Mouse (Mus musculus): ENCODE measurements around the gene Frmpd1. TPM values are rescaled to one million over a fixed set of nuclear protein-coding genes. Genes with fewer than 3 reads are reported as not detected.

Frmpd1 gene
- polyA plus RNA-seq, 1 experiment from 2014 or later, result 0.57 TPM

DNA sequence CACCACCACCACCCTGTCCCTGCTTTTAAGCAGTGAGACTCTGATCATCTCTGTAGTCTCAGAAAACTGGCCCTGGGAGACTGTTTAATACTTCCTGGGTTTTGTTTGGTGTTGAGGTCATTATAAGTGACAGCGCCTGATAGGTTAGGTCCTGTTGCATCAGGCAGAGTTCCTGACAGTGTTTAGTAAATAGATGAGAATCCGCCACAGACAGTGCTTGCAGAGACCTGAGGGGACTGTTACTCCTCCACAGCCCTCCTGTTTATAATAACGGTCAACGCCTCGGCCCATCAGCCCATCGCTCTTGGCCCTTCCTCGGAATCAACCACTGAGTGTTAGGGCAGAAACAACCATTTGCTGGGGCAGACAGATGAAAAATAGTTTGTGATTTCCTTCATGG, 57.5 kb downstream of the Frmpd1 start:
- no peak for ATAC-seq
- H3K27me3 ChIP-seq (replicated peaks), result no peaks in the 10 kb centered on the region
- no peaks in the 10 kb centered on the region for H3K9me3 ChIP-seq
- H3K27ac ChIP-seq, result no peak overlapping the region
- no peak overlapping the region for H3K4me3 ChIP-seq (replicated peaks)
- no peak overlapping the region for H3K4me2 ChIP-seq (replicated peaks)
- 34% methylated on average over 7 of the region's 7 CpGs for WGBS
- H3K4me1 ChIP-seq (replicated peaks), result no peaks in the 10 kb centered on the region
- H3K9ac ChIP-seq, result no peak overlapping the region
- H3K36me3 ChIP-seq, result no peaks in the 10 kb centered on the region

DNA sequence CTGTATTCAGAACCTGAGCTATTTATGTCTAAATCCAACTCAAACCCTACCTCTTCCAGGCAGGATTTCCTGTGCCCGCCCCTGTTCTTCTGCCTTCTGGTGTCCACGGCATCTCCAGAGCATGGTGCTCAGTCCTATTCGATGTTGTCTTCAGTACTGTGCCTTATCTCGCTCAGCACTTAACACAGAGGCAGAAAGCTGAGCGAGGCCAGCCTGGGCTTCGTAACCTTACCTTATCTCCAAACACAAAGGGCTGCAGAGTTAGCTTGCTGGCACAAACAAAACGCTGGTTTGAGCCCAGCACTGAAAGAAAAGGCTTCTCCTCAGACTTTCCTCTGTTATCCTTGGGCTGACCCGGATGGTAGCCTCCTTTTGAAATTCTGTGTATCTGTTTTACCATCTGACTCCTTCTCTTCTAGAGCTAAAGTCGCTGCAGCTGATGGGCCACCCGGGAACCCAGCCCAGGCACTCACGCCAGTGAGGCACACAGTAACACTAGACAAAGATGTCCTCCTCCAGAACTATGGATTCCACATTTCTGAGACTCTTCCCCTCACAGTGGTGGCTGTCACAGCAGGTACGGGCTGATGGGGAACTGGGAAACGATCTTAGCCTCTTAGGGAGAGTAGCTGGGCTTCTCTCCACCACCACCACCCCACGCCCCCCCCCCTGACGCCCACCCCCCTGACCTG, 58.7 kb downstream of the Frmpd1 start:
- no peak for ATAC-seq
- Histone ChIP-seq H3K27ac (no peak overlapping the region), H3K27me3 (replicated peaks) (no peaks in the 10 kb centered on the region), H3K9ac (no peak overlapping the region), H3K4me3 (replicated peaks) (no peak overlapping the region), H3K4me2 (replicated peaks) (no peak overlapping the region), H3K9me3 (no peaks in the 10 kb centered on the region), H3K4me1 (replicated peaks) (no peaks in the 10 kb centered on the region), H3K36me3 (no peaks in the 10 kb centered on the region)
- WGBS, result 54% methylated on average over 15 of the region's 15 CpGs

DNA sequence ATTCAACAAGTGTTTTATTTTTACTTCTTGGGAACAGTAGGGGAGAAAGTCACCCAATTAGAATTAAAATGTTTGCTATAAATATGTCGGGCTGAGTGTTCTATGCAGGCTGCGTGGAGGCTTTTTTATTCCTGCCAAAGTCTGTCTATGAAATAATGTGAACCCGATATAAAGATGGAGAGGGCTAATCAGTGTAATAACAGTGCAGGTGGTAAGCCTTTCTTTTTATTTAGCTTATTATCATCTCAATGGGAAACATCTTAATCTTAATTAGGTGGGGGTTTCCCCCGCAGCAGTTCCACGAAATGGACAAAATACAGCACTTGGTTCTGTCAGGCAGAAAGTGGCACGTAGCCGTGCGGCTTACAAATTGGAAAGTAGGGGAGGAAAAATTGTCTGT, 66.6 kb downstream of the Frmpd1 start:
- no peak overlapping the region for H3K9ac ChIP-seq
- H3K27ac ChIP-seq, result no peak overlapping the region
- no peak for ATAC-seq
- 87% methylated on average over 8 of the region's 8 CpGs for WGBS
- H3K4me2 ChIP-seq (replicated peaks), result no peak overlapping the region
- H3K9me3 ChIP-seq, result no peaks in the 10 kb centered on the region
- no peaks in the 10 kb centered on the region for H3K36me3 ChIP-seq
- 0 out of 2 replicates have a peak, but pooled peaks cover 3% of the 10 kb centered on the region for H3K4me1 ChIP-seq (replicated peaks)
- no peaks in the 10 kb centered on the region for H3K27me3 ChIP-seq (replicated peaks)
- no peak overlapping the region for H3K4me3 ChIP-seq (replicated peaks)

DNA sequence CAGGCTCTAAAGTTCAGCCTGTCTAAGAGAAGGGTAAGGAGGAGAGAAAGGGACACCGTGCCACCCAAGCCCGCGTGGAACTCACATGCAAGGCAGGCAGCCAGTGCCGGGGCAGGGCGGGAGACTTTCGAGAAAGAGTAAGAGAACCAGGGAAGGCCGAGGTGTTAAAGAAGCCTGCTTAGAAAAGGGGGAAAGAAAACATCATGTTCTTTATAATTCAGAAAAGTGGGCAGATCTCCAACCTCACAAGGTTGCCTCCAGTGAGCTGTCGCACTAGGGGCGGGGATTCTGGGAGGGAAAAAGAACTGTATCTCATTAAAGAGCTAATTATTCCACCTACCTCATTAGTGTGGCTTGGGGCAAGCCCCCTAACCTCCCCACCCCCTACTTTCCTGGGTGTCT, 68.2 kb downstream of the Frmpd1 start:
- Histone ChIP-seq H3K27me3 (replicated peaks) (no peaks in the 10 kb centered on the region), H3K9me3 (no peaks in the 10 kb centered on the region), H3K9ac (no peak overlapping the region), H3K4me2 (replicated peaks) (no peak overlapping the region), H3K36me3 (no peaks in the 10 kb centered on the region), H3K4me3 (replicated peaks) (no peak overlapping the region), H3K4me1 (replicated peaks) (0 out of 2 replicates have a peak, but pooled peaks cover 3% of the 10 kb centered on the region), H3K27ac (no peak overlapping the region)
- 58% methylated on average over 9 of the region's 9 CpGs for WGBS
- no peak for ATAC-seq

DNA sequence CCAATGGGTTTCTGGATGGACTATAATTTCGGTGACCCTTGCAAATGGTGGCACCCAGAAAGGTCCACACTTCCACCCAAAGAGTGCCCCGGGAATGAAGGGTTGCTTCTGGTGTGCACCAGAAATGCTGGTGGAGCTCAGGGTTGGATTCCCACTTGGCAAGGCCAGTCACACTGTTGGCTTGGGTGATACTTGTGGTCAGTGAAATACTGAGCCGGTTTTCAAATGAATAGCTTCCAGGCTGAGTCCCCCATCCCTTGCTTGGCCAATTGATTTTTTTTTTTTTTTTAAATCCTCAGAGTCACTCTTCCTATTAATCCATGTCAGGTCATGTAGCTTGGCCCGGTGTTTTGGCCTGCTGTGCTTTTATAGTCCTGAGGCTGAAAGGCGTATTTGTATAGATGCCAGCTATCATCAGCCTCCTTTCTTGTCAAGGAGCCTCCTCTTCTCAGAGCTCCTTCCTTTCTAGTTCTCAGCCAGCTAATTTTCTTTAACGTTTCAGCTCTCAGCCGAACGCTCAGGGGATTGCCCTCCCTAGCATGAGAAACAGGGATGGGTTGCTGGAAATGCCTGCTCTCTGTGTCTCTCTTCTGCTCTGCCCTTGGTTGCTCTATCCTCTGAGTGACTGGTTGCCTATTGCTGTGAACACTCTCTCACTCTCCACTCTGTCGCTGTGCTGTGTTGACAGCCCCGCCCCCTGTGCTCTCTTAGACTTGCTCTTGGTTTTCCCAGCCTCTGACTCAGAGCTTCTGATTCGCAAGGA, 69.3 kb downstream of the Frmpd1 start:
- no peaks in the 10 kb centered on the region for H3K27me3 ChIP-seq (replicated peaks)
- H3K9me3 ChIP-seq, result no peaks in the 10 kb centered on the region
- no peak for ATAC-seq
- H3K4me2 ChIP-seq (replicated peaks), result no peak overlapping the region
- H3K9ac ChIP-seq, result no peak overlapping the region
- 0 out of 2 replicates have a peak, but pooled peaks cover 3% of the 10 kb centered on the region for H3K4me1 ChIP-seq (replicated peaks)
- H3K36me3 ChIP-seq, result no peaks in the 10 kb centered on the region
- 49% methylated on average over 11 of the region's 11 CpGs for WGBS
- no peak overlapping the region for H3K4me3 ChIP-seq (replicated peaks)
- H3K27ac ChIP-seq, result no peak overlapping the region

DNA sequence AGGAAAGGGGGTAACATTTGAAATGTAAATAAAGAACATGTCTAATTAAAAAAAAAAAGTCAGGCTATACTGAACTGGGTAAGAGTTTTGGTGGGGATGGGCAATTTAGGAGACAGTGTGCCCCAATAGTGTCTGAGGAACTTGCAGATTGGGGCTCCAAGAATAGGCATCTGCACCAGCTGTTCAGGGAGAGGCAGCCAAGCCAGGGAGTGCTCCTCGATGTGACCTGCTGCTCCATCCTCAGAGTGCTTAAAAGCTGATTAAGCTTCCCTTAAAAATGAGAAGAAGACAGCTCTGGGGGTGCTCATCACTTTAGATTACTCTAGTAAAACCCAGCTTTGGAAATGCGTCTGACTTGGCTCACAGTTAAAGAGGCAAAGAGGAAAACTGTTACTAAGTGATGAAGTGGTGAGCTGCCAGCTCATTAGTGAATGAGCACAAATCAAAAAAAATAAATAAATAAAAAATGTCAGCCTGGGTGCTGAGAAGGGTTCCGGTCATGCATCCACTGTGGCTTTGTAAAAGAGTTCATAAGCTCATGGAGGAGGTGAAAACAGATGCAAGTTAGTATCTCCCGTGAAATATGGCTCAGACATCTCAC, 74.7 kb downstream of the Frmpd1 start:
- no peak overlapping the region for H3K27ac ChIP-seq
- H3K27me3 ChIP-seq (replicated peaks), result no peaks in the 10 kb centered on the region
- 0 out of 2 replicates have a peak, but pooled peaks cover 4% of the 10 kb centered on the region for H3K4me1 ChIP-seq (replicated peaks)
- no peak overlapping the region for H3K9ac ChIP-seq
- WGBS, result 44% methylated on average over 4 of the region's 4 CpGs
- no peak overlapping the region for H3K4me2 ChIP-seq (replicated peaks)
- H3K9me3 ChIP-seq, result no peaks in the 10 kb centered on the region
- no peak for ATAC-seq
- H3K36me3 ChIP-seq, result no peaks in the 10 kb centered on the region
- H3K4me3 ChIP-seq (replicated peaks), result no peak overlapping the region

DNA sequence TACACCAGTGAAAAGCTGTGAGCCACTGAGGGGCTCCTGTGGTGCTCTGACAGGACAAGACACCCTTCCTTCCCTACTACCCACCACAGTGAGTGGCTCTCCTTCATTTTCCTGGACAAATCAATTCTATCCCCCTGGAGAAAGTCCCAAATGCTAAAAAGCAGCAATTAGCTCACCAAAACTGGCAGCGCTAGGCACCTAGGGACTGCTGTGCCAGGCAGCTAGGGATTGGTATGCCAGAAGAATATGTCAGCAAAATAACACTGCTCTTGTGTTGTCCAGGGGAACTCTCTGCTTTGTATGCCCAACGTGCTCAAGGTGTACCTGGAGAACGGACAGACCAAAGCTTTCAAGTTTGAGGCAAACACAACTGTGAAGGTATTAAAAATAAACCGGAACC, 76.9 kb downstream of the Frmpd1 start:
- no peaks in the 10 kb centered on the region for H3K27me3 ChIP-seq (replicated peaks)
- H3K9ac ChIP-seq, result no peak overlapping the region
- no peaks in the 10 kb centered on the region for H3K36me3 ChIP-seq
- ATAC-seq, result no peak
- H3K4me3 ChIP-seq (replicated peaks), result no peak overlapping the region
- WGBS, result 91% methylated on average over 4 of the region's 4 CpGs
- H3K4me1 ChIP-seq (replicated peaks), result 0 out of 2 replicates have a peak, but pooled peaks cover 4% of the 10 kb centered on the region
- H3K4me2 ChIP-seq (replicated peaks), result no peak overlapping the region
- no peaks in the 10 kb centered on the region for H3K9me3 ChIP-seq
- H3K27ac ChIP-seq, result no peak overlapping the region

DNA sequence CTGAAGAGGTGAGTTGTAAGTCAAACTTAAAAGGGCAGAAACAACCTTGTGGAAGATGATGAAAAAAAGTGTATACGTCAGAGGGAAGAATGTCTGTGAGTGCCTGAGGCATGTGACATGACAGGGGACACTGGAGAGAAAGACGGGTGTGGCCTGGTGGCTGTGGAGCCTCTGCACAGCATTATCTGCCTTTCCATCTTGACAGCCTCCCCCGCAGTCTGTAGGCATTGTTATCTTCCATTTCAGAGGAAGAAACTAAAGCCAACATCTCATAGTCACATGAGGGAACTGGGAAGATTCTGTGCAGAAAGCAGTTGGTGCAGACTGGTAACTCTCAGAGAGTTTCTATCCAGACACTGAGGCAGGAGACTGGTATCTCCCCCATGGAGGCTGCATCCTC, 83.2 kb downstream of the Frmpd1 start:
- H3K4me1 ChIP-seq (replicated peaks), result peaks cover 3% of the 10 kb centered on the region; the same call in 1 of the 2 replicates
- no peak overlapping the region for H3K9ac ChIP-seq
- H3K27ac ChIP-seq, result no peak overlapping the region
- H3K4me2 ChIP-seq (replicated peaks), result no peak overlapping the region
- WGBS, result 40% methylated on average over 3 of the region's 3 CpGs
- H3K9me3 ChIP-seq, result no peaks in the 10 kb centered on the region
- H3K36me3 ChIP-seq, result no peaks in the 10 kb centered on the region
- H3K27me3 ChIP-seq (replicated peaks), result no peaks in the 10 kb centered on the region
- ATAC-seq, result no peak
- H3K4me3 ChIP-seq (replicated peaks), result no peak overlapping the region

DNA sequence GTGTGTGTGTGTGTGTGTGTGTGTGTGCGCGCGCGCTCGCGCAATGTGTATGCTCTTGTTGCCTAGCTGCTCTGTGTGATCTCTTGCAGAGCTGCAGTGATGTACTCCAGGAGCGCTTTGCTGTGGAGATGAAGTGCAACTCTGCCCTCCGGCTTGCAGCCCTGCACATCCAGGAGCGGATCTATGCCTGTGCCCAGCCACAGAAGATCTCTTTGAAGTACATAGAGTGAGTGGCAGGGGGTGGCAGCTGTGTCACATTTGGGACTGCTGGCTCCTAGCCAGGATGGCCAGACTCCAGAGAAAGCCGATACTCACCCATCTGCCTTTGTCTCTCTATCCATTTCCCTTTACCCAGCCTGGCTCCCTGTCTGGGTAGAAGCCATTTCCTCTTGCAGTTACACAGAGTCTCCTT, 86.4 kb downstream of the Frmpd1 start:
- WGBS, result 38% methylated on average over 10 of the region's 10 CpGs
- no peak overlapping the region for H3K4me3 ChIP-seq (replicated peaks)
- no peaks in the 10 kb centered on the region for H3K27me3 ChIP-seq (replicated peaks)
- no peaks in the 10 kb centered on the region for H3K9me3 ChIP-seq
- H3K36me3 ChIP-seq, result no peaks in the 10 kb centered on the region
- H3K27ac ChIP-seq, result 0 out of 2 replicates have a peak overlapping the region, but pooled peaks have one; percentile 36
- H3K9ac ChIP-seq, result no peak overlapping the region
- H3K4me1 ChIP-seq (replicated peaks), result peaks cover 3% of the 10 kb centered on the region; the same call in 1 of the 2 replicates
- peak; percentile 78 for ATAC-seq
- H3K4me2 ChIP-seq (replicated peaks), result 0 out of 2 replicates have a peak overlapping the region, but pooled peaks have one; percentile 22

DNA sequence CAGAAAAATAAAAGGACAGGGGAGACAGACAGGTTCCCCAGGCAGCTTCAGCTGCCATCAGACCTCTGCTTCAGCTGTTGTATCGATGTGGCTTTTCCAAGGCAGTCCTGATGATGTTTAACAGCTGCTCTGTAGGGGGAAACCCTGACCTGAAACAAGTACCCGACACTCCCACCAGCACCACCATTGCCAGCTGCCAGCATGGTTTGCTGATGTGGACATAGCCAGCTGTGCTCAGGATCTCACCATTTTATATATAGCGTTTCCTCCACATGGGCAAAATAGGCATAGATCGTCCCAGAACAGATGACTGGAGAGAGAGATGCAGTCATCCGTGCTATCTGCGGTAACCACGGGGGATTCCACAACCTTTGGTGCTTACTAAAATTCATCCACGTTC, 91.1 kb downstream of the Frmpd1 start:
- no peaks in the 10 kb centered on the region for H3K9me3 ChIP-seq
- no peak for ATAC-seq
- 77% methylated on average over 8 of the region's 8 CpGs for WGBS
- H3K4me1 ChIP-seq (replicated peaks), result peaks cover 3% of the 10 kb centered on the region; the same call in 1 of the 2 replicates
- H3K4me2 ChIP-seq (replicated peaks), result no peak overlapping the region
- no peaks in the 10 kb centered on the region for H3K36me3 ChIP-seq
- H3K4me3 ChIP-seq (replicated peaks), result no peak overlapping the region
- no peak overlapping the region for H3K27ac ChIP-seq
- no peaks in the 10 kb centered on the region for H3K27me3 ChIP-seq (replicated peaks)
- H3K9ac ChIP-seq, result no peak overlapping the region

DNA sequence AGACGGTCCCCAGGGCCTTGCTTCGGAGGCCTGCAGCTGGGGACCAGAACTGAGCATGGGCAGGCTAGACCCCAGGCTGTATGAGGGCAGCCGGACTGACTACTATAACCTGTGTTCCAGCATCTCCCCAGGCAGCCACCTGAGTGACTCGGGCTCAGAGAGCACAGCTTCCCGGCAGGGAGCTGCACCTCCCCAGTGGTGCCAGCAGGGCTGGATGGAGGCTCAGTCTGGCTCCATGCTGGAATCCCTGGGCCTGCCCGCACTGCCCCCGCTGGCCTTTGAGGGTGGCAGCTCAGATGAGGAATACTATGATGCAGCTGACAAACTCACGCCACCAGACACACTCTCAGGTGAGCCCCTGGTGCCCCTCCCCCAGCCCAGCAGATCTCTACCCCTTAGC, 94.6 kb downstream of the Frmpd1 start:
- no peaks in the 10 kb centered on the region for H3K36me3 ChIP-seq
- no peak for ATAC-seq
- no peak overlapping the region for H3K9ac ChIP-seq
- 64% methylated on average over 8 of the region's 8 CpGs for WGBS
- H3K27me3 ChIP-seq (replicated peaks), result no peaks in the 10 kb centered on the region
- no peaks in the 10 kb centered on the region for H3K9me3 ChIP-seq
- no peak overlapping the region for H3K4me2 ChIP-seq (replicated peaks)
- no peak overlapping the region for H3K4me3 ChIP-seq (replicated peaks)
- no peak overlapping the region for H3K27ac ChIP-seq
- no peaks in the 10 kb centered on the region for H3K4me1 ChIP-seq (replicated peaks)

DNA sequence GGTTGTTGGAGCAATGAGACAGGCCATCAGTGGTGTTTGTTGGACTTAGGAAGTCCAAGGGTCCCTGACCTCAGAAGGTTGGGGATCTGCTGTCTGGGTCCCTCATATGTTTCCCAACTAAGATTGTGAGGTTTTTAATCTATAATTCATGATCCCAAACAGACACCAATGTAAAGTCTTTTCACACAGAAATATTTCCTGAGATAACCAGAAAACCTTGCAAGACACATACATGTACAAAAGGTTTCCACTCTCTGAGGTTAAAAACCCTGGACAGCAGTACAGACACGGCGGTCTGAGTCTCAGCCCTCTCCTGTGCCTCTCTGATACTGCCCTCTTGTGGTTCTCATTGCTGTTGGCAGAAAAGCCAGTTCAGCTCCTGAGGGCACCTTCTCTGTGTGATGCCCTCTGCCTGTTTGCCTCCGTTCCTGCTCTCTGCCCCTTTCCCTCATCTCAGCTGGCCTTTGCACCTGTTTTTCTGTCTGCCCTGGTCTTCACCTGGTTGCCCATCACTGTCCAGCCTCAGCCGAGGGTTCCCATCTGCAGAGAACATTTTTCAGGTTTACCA, 95.4 kb downstream of the Frmpd1 start:
- ATAC-seq, result peak; percentile 58; the same call in 1 of the 2 replicates
- WGBS, result 16% methylated on average over 4 of the region's 4 CpGs

More for the DNA sequence above, 95.4 kb downstream of the Frmpd1 start:
- no peaks in the 10 kb centered on the region for H3K36me3 ChIP-seq
- no peaks in the 10 kb centered on the region for H3K4me1 ChIP-seq (replicated peaks)
- H3K27ac ChIP-seq, result no peak overlapping the region
- no peaks in the 10 kb centered on the region for H3K9me3 ChIP-seq
- no peak overlapping the region for H3K4me2 ChIP-seq (replicated peaks)
- H3K27me3 ChIP-seq (replicated peaks), result no peaks in the 10 kb centered on the region
- H3K9ac ChIP-seq, result no peak overlapping the region
- H3K4me3 ChIP-seq (replicated peaks), result no peak overlapping the region

All from intestine, embryonic 15.5 days (tissue).